Mouse (Mus musculus): ENCODE measurements around the gene Luc7l3. TPM values are rescaled to one million over a fixed set of nuclear protein-coding genes. Genes with fewer than 3 reads are reported as not detected.

Gene Luc7l3
- total and polyA plus RNA-seq, 2 experiments = 4.6 to 20.1 TPM

DNA sequence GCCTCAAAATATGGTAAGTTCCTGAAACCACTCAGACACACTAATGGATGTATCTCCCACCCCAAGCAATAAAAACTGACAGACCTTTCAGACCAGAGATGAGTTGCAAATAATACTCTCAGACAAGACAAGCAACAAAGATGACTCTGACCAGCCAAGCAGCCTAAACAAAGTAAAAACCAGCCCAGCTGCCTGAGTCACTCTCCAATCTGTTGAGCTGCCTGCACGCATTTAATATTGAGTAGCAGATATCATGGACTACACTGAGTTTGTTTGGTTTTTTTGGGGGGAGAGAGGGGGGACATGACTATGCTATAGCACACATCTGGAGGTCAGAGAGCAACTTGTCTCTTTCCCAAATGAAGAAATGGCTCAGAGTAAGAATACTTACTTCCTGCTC, 6.5 kb downstream of the Luc7l3 start:
- Histone ChIP-seq H3K36me3 (ENCODE audit: control insufficient read depth, insufficient read depth, low read length) (no peaks in the 10 kb centered on the region; the same call in 1 of the 2 replicates), H3K27me3 (ENCODE audit: control insufficient read depth, insufficient read depth, low read length) (no peaks in the 10 kb centered on the region), H3K4me3 (ENCODE audit: insufficient read depth, low read depth, low read length) (no peak overlapping the region), H3K79me2 (ENCODE audit: control insufficient read depth, insufficient read depth, low read length) (peaks cover 59% of the 10 kb centered on the region; the same call in 1 of the 2 replicates), H3K9ac (ENCODE audit: low read depth, low read length) (no peak overlapping the region), H3K4me1 (ENCODE audit: control insufficient read depth, insufficient read depth, low read length) (peaks cover 33% of the 10 kb centered on the region), H3K27ac (replicated peaks; ENCODE audit: insufficient read depth, low read depth, low read length) (no peak overlapping the region)
- 36% methylated on average over 1 of the region's 1 CpGs for WGBS
- DNase-seq (ENCODE audit: extremely low read depth, low read depth, low spot score) = no peak
- no peak for TF ChIP-seq POLR2A (IDR thresholded peaks at IDR 0.05; ENCODE audit: extremely low read depth, insufficient read depth, low read length)
- no peak for TF ChIP-seq CTCF (IDR thresholded peaks at IDR 0.05; ENCODE audit: low read depth, low read length)

DNA sequence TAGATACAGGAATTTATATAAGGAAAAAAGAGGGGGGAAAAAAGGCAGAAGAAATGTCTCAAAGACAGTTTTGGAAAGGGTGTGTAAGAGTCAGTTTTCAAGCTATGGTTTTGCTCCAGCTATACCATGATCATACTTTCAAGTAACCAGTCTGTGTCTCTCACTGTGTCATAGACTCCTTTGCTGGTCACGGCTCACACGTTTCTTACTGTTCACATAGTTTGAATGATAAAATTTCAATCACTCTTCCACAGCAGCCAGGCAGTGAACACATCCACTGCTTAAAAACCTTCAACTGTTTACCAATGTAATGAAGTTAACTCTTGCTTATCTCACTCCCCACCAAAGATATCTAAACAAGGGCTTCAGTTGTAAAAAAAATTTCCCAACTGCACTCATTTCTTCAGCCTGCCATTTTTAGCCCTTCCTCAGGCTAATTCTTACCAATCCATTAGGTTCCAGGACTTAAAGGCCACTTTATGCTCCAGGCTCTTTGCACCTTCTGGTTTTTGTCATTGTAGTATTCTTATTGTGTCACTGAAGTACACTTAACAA, 7.6 kb downstream of the Luc7l3 start:
- Histone ChIP-seq H3K27ac (replicated peaks; ENCODE audit: insufficient read depth, low read depth, low read length) (no peak overlapping the region), H3K79me2 (ENCODE audit: control insufficient read depth, insufficient read depth, low read length) (peaks cover 52% of the 10 kb centered on the region; the same call in 1 of the 2 replicates), H3K9ac (ENCODE audit: low read depth, low read length) (no peak overlapping the region), H3K27me3 (ENCODE audit: control insufficient read depth, insufficient read depth, low read length) (no peaks in the 10 kb centered on the region), H3K4me3 (ENCODE audit: insufficient read depth, low read depth, low read length) (no peak overlapping the region), H3K4me1 (ENCODE audit: control insufficient read depth, insufficient read depth, low read length) (peaks cover 28% of the 10 kb centered on the region), H3K36me3 (ENCODE audit: control insufficient read depth, insufficient read depth, low read length) (peaks cover 1% of the 10 kb centered on the region)
- no peak for TF ChIP-seq POLR2A (IDR thresholded peaks at IDR 0.05; ENCODE audit: extremely low read depth, insufficient read depth, low read length)
- 61% methylated on average over 2 of the region's 2 CpGs for WGBS
- DNase-seq (ENCODE audit: extremely low read depth, low read depth, low spot score) = no peak

DNA sequence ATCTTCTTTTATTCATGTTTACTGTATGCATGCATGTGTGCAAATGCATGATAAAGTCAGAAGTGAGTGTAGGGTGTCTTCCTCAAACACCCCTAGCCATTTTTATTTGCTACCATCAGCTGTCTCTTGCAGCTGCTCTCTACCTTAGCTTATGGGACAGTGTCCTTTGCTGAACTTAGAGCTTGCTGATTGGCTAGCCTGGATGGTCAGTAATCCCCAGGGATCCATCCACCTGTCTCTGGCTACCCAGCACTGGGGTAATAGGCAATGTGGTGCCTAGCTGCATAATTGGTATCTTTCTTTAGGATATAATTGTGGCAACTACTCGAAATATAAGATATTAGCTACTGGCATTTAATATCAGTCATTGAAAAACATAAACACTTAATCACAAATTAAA, 9.1 kb downstream of the Luc7l3 start:
- H3K27ac ChIP-seq (replicated peaks; ENCODE audit: insufficient read depth, low read depth, low read length) = no peak overlapping the region
- H3K9ac ChIP-seq (ENCODE audit: low read depth, low read length) = no peak overlapping the region
- H3K27me3 ChIP-seq (ENCODE audit: control insufficient read depth, insufficient read depth, low read length) = no peaks in the 10 kb centered on the region
- peaks cover 7% of the 10 kb centered on the region for H3K36me3 ChIP-seq (ENCODE audit: control insufficient read depth, insufficient read depth, low read length)
- no peak for DNase-seq (ENCODE audit: extremely low read depth, low read depth, low spot score)
- peaks cover 21% of the 10 kb centered on the region for H3K4me1 ChIP-seq (ENCODE audit: control insufficient read depth, insufficient read depth, low read length)
- WGBS = 89% methylated on average over 1 of the region's 1 CpGs
- H3K79me2 ChIP-seq (ENCODE audit: control insufficient read depth, insufficient read depth, low read length) = peaks cover 44% of the 10 kb centered on the region; the same call in 1 of the 2 replicates
- TF ChIP-seq CTCF (IDR thresholded peaks at IDR 0.05; ENCODE audit: low read depth, low read length) (no peak), POLR2A (IDR thresholded peaks at IDR 0.05; ENCODE audit: extremely low read depth, insufficient read depth, low read length) (no peak)
- H3K4me3 ChIP-seq (ENCODE audit: insufficient read depth, low read depth, low read length) = no peak overlapping the region

DNA sequence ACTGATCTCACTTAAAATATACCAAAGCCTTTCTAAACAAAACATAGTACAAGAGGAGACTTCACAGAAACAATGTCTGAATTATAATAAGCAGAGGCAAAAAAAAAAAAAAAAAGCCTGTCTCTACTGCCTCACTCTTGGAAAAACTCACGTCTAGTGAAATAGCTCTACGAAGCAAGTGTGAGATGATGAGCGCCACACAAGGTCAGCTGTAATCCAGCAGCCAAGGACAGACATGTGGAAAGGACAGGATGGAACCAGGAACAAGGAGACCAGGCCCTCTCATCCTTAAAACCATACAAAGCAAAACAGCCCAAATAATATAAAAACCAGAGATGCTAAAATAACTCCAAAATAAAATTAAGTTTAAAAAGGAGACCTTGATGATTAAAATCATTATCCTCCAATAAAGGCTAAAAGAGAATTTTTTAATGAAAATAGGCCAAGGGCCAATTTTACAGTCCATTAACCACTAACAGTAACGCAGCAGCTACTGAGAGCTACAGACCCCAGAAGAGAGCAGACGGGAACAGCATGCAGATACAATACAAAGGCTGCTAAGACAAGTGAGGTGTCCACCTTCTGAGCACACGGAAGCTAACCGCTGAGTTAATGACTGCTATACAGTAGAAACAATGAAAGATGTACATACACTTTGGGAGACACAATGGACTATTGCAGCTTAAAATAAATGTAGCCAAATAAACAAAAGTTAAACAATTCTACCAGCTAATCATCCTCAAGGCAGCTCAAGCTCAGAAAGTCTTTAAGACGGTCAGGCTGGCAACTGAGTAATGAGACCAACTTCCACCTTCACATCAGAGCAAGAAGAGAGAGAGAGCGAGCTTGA, 26.6 kb downstream of the Luc7l3 start:
- no peak for DNase-seq (ENCODE audit: extremely low read depth, low read depth, low spot score)
- no peak overlapping the region for H3K4me3 ChIP-seq (ENCODE audit: insufficient read depth, low read depth, low read length)
- no peaks in the 10 kb centered on the region for H3K27me3 ChIP-seq (ENCODE audit: control insufficient read depth, insufficient read depth, low read length)
- no peak overlapping the region for H3K27ac ChIP-seq (replicated peaks; ENCODE audit: insufficient read depth, low read depth, low read length)
- TF ChIP-seq POLR2A (IDR thresholded peaks at IDR 0.05; ENCODE audit: extremely low read depth, insufficient read depth, low read length) = no peak
- TF ChIP-seq CTCF (IDR thresholded peaks at IDR 0.05; ENCODE audit: low read depth, low read length) = no peak
- peaks cover 83% of the 10 kb centered on the region for H3K36me3 ChIP-seq (ENCODE audit: control insufficient read depth, insufficient read depth, low read length)
- no peaks in the 10 kb centered on the region; the same call in 1 of the 2 replicates for H3K79me2 ChIP-seq (ENCODE audit: control insufficient read depth, insufficient read depth, low read length)
- 89% methylated on average over 9 of the region's 9 CpGs for WGBS
- no peaks in the 10 kb centered on the region for H3K4me1 ChIP-seq (ENCODE audit: control insufficient read depth, insufficient read depth, low read length)
- H3K9ac ChIP-seq (ENCODE audit: low read depth, low read length) = no peak overlapping the region

DNA sequence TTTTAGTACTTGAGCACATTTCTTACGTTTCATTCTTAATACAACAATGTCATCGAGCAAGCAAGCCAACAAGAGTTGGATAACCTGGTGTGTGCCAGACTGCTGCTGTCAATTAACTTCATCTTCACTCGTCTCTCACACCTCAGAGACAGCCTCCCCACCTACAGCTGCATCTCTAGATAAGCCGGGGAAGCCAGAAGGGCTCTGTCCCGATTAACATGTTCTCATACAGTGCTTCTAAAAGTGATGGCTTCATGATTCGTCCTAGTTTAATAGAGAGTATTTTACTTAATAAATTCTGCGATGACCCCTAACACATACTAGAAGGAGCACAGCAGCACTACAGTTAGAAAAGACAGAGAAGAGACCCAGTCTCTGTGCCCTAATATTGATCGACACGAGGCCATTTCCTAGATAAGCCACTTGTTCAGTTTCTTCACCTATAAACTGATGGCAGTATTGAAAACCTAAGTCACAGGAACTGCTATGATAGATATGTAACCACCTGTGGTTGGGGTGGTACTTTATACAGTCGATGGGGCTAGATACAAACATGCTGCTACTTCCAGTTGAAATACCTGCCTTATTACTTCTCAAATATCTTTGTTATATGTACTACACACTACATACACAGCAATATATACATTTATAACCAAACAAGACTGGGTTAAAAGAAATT, 31.6 kb downstream of the Luc7l3 start:
- H3K4me1 ChIP-seq (ENCODE audit: control insufficient read depth, insufficient read depth, low read length) = no peaks in the 10 kb centered on the region
- H3K79me2 ChIP-seq (ENCODE audit: control insufficient read depth, insufficient read depth, low read length) = no peaks in the 10 kb centered on the region
- peaks cover 72% of the 10 kb centered on the region for H3K36me3 ChIP-seq (ENCODE audit: control insufficient read depth, insufficient read depth, low read length)
- no peak for DNase-seq (ENCODE audit: extremely low read depth, low read depth, low spot score)
- no peak overlapping the region for H3K4me3 ChIP-seq (ENCODE audit: insufficient read depth, low read depth, low read length)
- no peak overlapping the region for H3K27ac ChIP-seq (replicated peaks; ENCODE audit: insufficient read depth, low read depth, low read length)
- WGBS = 93% methylated on average over 10 of the region's 10 CpGs
- no peak overlapping the region for H3K9ac ChIP-seq (ENCODE audit: low read depth, low read length)
- TF ChIP-seq POLR2A (IDR thresholded peaks at IDR 0.05; ENCODE audit: extremely low read depth, insufficient read depth, low read length) (no peak), CTCF (IDR thresholded peaks at IDR 0.05; ENCODE audit: low read depth, low read length) (no peak)
- H3K27me3 ChIP-seq (ENCODE audit: control insufficient read depth, insufficient read depth, low read length) = no peaks in the 10 kb centered on the region

Measured in liver, adult 2 months (tissue).